Mouse (Mus musculus): ENCODE measurements around the gene Gpr4. TPM values are rescaled to one million over a fixed set of nuclear protein-coding genes. Genes with fewer than 3 reads are reported as not detected.

Gene Gpr4
- total and polyA plus RNA-seq, 3 experiments: 0.04 to 0.31 TPM; not detected in 1

GRCm38 (mm10) chr7:19268993-19269681 lies 56.8 kb downstream of the Gpr4 start (continued):
- no peak for TF ChIP-seq PAX5 (IDR thresholded peaks at IDR 0.05; ENCODE audit: low read length)
- peak; percentile 63 for TF ChIP-seq MXI1 (IDR thresholded peaks at IDR 0.05; ENCODE audit: low read depth, low read length)
- 0 out of 2 replicates have a peak, but pooled peaks have one; percentile 73 for TF ChIP-seq CHD1 (IDR thresholded peaks at IDR 0.05; ENCODE audit: low read depth, low read length)
- peak; percentile 39; the same call in 1 of the 2 replicates for TF ChIP-seq RCOR1 (conservative IDR thresholded peaks at IDR 0.05; ENCODE audit: low read depth, low read length)
- TF ChIP-seq ETS1 (conservative IDR thresholded peaks at IDR 0.05; ENCODE audit: low read depth, low read length): peak; percentile 29; the same call in 1 of the 2 replicates
- no peak for TF ChIP-seq IRF4 (IDR thresholded peaks at IDR 0.05; ENCODE audit: low read depth, low read length)
- no peak for TF ChIP-seq SMC3 (IDR thresholded peaks at IDR 0.05; ENCODE audit: low read depth, low read length)
- no peak for TF ChIP-seq HCFC1 (IDR thresholded peaks at IDR 0.05; ENCODE audit: low read depth, low read length)
- no peak for TF ChIP-seq JUND (conservative IDR thresholded peaks at IDR 0.05; ENCODE audit: low read depth, low read length)
- peak; percentile 25; the same call in 1 of the 2 replicates for TF ChIP-seq ELF1 (IDR thresholded peaks at IDR 0.05; ENCODE audit: low read depth, low read length)
- TF ChIP-seq KAT2A (IDR thresholded peaks at IDR 0.05; ENCODE audit: insufficient replicate concordance, low read length): no peak
- peak; percentile 27; the same call in 1 of the 2 replicates for TF ChIP-seq NELFE (IDR thresholded peaks at IDR 0.05; ENCODE audit: low read depth, low read length)
- TF ChIP-seq MEF2A (IDR thresholded peaks at IDR 0.05; ENCODE audit: borderline replicate concordance, low read depth, low read length): peak; percentile 45; the same call in 1 of the 2 replicates
- TF ChIP-seq TCF12 (IDR thresholded peaks at IDR 0.05; ENCODE audit: low read depth, low read length): 0 out of 2 replicates have a peak, but pooled peaks have one; percentile 20
- no peak for TF ChIP-seq UBTF (IDR thresholded peaks at IDR 0.05; ENCODE audit: low read depth, low read length)
- no peak for TF ChIP-seq JUN (IDR thresholded peaks at IDR 0.05; ENCODE audit: insufficient read depth, low read depth, low read length)

- DNase-seq (ENCODE audit: extremely low read depth): peak; percentile 92
- peak; percentile 24 for TF ChIP-seq ETS1 (conservative IDR thresholded peaks at IDR 0.05; ENCODE audit: low read depth, low read length)
- TF ChIP-seq IRF4 (IDR thresholded peaks at IDR 0.05; ENCODE audit: low read depth, low read length): 0 out of 2 replicates have a peak, but pooled peaks have one; percentile 6
- TF ChIP-seq NELFE (IDR thresholded peaks at IDR 0.05; ENCODE audit: low read depth, low read length): 0 out of 2 replicates have a peak, but pooled peaks have one; percentile 14
- TF ChIP-seq POLR2A (IDR thresholded peaks at IDR 0.05; ENCODE audit: low read depth, low read length): peak; percentile 37; the same call in 1 of the 2 replicates
- TF ChIP-seq KAT2A (IDR thresholded peaks at IDR 0.05; ENCODE audit: insufficient replicate concordance, low read length): 0 out of 2 replicates have a peak, but pooled peaks have one; percentile 34
- peak; percentile 6; the same call in 1 of the 2 replicates for TF ChIP-seq TCF12 (IDR thresholded peaks at IDR 0.05; ENCODE audit: low read depth, low read length)
- TF ChIP-seq CHD2 (IDR thresholded peaks at IDR 0.05; ENCODE audit: low read length): peak; percentile 77
- peak; percentile 54; the same call in 1 of the 2 replicates for TF ChIP-seq ELF1 (IDR thresholded peaks at IDR 0.05; ENCODE audit: low read depth, low read length)
- TF ChIP-seq MAX (IDR thresholded peaks at IDR 0.05; ENCODE audit: low read length): peak; percentile 35; the same call in 1 of the 2 replicates
- TF ChIP-seq BHLHE40 (IDR thresholded peaks at IDR 0.05; ENCODE audit: low read depth, low read length): peak; percentile 29; the same call in 1 of the 2 replicates
- no peak for TF ChIP-seq MAFK (IDR thresholded peaks at IDR 0.05; ENCODE audit: insufficient replicate concordance, low read length)
- TF ChIP-seq MYC (IDR thresholded peaks at IDR 0.05; ENCODE audit: low read depth, low read length): peak; percentile 71; the same call in 1 of the 2 replicates
- peak; percentile 51; the same call in 1 of the 2 replicates for TF ChIP-seq TBP (conservative IDR thresholded peaks at IDR 0.05; ENCODE audit: low read depth, low read length)
- TF ChIP-seq SIN3A (IDR thresholded peaks at IDR 0.05; ENCODE audit: low read length): peak; percentile 73
- peak; percentile 38 for TF ChIP-seq HCFC1 (IDR thresholded peaks at IDR 0.05; ENCODE audit: low read depth, low read length)
- no peak for TF ChIP-seq UBTF (IDR thresholded peaks at IDR 0.05; ENCODE audit: low read depth, low read length)
- no peak for TF ChIP-seq ZKSCAN1 (IDR thresholded peaks at IDR 0.05; ENCODE audit: borderline replicate concordance, low read depth, low read length)
- peak; percentile 97 for TF ChIP-seq MAZ (IDR thresholded peaks at IDR 0.05; ENCODE audit: low read depth, low read length)
- 0 out of 2 replicates have a peak, but pooled peaks have one; percentile 15 for TF ChIP-seq ZMIZ1 (IDR thresholded peaks at IDR 0.05; ENCODE audit: low read depth, low read length)
- TF ChIP-seq JUN (IDR thresholded peaks at IDR 0.05; ENCODE audit: insufficient read depth, low read depth, low read length): no peak
- no peak for TF ChIP-seq CTCF (conservative IDR thresholded peaks at IDR 0.05 in 1 of 2, IDR thresholded peaks at IDR 0.05 in 1 of 2; ENCODE audit: low read depth in 2 of 2, low read length in 2 of 2)
Measured at GRCm38 (mm10) chr7:19269721-19270441, 57.5 kb downstream of the Gpr4 start.

More at GRCm38 (mm10) chr7:19269721-19270441, 57.5 kb downstream of the Gpr4 start:
- Histone ChIP-seq H3K4me2 (ENCODE audit: insufficient read depth, low read depth, poor library complexity, severe bottlenecking) (peak overlapping the region; percentile 59), H3K27me3 (replicated peaks) (no peaks in the 10 kb centered on the region), H3K36me3 (replicated peaks in 1 of 2; ENCODE audit: control insufficient read depth in 1 of 2, insufficient read depth in 1 of 2, low read length in 1 of 2) (peaks cover 16 to 20% of the 10 kb centered on the region in 2 experiments), H3K79me2 (replicated peaks; ENCODE audit: control insufficient read depth, extremely low read depth, insufficient read depth, poor library complexity, severe bottlenecking) (peaks cover 56% of the 10 kb centered on the region), H3K9ac (ENCODE audit: insufficient read depth, low read depth) (peak overlapping the region; percentile 91), H3K4me3 (replicated peaks in 1 of 3; ENCODE audit: low read depth in 2 of 3, low read length in 2 of 3, poor library complexity in 1 of 3) (peak overlapping the region; percentile 71 to 95 (median 94)), H3K4me1 (ENCODE audit: control insufficient read depth in 1 of 2, insufficient read depth in 2 of 2) (peaks cover 24 to 49% of the 10 kb centered on the region in 2 experiments), H3K9me3 (replicated peaks; ENCODE audit: low read length) (no peaks in the 10 kb centered on the region), H3K27ac (ENCODE audit: insufficient read depth, low read depth) (peak overlapping the region; percentile 89)
- in situ Hi-C loops (cut with MboI; ENCODE audit: low pct_ligation_motif_present, low pct_unique_long_range_greater_than_20kb, low sequenced_read_pairs) (loop anchor here (5.0 kb wide), 1 partner anchor 38 kb away; no protein-coding TSS in a partner anchor), dilution Hi-C loops (cut with MboI; ENCODE audit: extremely low pct_ligation_motif_present, extremely low pct_unique_long_range_greater_than_20kb, low sequenced_read_pairs) (no loop called here)

All from CH12.LX (cell line).